Mouse (Mus musculus): ENCODE data around the gene Pgm1. TPM values are rescaled to one million over a fixed set of nuclear protein-coding genes. Genes with fewer than 3 reads are reported as not detected.
A peak's percentile ranks its signal among the peaks of the same experiment; 100 is the strongest.

Pgm1 gene
- polyA plus RNA-seq (2012; rRNA removed) = 53.3 and 54.5 TPM in 2 replicates

DNA sequence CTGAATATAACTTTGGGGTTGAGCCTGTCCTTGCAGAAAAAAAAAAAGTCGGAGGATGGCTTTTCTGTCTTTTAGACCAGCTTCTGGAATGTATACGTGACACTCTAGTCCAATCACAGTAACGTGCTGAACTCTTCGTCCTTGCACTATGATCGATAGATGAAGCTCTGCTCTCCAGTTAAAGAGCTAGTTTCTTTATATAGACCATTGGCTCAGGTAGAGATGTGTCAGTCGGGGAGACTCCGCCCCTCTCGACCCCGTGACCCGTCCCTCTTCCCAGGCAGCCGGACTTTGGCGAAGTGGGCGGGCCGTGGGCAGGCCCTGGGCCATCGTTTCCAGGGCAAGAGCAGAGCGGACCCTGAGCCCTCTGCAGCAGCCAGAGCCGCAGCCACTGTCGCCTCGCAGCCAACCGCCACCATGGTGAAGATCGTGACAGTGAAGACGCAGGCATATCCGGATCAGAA is at the start of gene Pgm1:
Pgm1 (plus strand) TSS at position 266 of the 464 bp plus-strand sequence.
- DNase-seq (ENCODE audit: low spot score) = no peak

DNA sequence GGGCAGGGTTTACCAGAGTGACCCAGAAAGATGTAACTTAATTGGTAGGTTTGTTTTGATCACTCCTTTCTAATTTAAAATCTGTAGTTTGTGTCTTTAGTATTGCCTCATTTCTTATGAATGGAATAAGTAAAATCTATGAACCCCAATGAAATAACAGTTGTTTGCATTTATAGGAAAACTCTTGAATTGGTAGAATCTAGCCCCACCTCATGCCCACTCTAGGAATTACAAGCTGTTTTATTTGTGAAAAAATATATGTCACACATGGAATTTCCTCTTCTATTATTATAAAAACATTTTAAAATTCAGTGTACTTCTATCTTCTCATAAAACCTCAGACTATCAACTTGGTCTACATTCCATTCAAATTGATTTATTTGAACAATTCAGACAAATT is 47.3 kb upstream of the Pgm1 start:
- DNase-seq (ENCODE audit: low spot score) = no peak

DNA sequence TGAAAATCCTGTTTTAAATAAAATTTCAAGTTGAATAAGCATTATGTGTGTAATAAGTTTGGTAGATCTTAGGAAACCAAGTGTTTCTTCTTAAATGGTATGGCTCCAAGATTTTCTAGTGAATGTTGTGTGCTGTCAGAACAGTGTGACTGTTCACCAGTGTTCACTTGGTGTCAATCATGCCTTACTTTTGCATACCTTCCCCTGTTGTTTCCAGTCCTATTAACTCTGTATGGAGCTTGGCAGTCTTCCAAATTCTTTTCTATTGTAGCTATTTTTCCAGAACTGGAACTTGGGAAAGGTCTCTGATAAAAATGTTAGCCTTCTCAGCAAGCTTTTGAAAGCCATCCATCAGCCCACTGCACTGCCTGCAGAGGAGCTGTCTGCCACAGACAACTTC is 46.8 kb upstream of the Pgm1 start:
- DNase-seq (ENCODE audit: low spot score) = no peak

DNA sequence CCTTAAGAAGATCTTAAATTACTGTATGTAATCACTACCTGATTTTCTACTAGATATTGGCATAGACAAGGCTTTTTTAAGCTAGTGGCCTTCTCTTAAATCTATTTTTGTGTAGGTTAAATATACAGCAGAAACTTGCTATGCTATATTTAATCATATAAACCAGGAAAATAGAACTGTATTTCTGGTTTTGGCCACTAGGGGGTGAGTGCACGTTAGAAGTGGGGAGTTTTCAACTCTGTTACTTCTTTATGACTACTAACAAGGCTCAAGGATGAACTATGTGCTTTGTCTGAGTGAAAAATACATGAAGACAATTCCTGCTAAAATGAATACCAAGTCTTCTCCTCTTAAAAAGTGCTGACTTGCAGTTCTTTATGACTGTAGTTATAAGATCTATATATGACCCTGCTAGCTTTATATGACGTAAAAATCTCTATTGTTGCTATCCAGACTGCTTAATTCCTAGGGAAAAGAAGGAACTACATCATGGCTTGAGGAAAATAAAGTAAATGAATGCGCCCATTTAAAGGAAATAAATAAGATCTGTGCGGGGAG is 15.2 kb upstream of the Pgm1 start:
- no peak for DNase-seq (ENCODE audit: low spot score)

- DNase-seq (ENCODE audit: low spot score) = no peak
Observed at GRCm38 (mm10) chr4:99926380-99926779, 2.8 kb upstream of the Pgm1 start.

GRCm38 (mm10) chr4:99928521-99928920 is 693 bp upstream of the Pgm1 start:
- no peak for DNase-seq (ENCODE audit: low spot score)

DNA sequence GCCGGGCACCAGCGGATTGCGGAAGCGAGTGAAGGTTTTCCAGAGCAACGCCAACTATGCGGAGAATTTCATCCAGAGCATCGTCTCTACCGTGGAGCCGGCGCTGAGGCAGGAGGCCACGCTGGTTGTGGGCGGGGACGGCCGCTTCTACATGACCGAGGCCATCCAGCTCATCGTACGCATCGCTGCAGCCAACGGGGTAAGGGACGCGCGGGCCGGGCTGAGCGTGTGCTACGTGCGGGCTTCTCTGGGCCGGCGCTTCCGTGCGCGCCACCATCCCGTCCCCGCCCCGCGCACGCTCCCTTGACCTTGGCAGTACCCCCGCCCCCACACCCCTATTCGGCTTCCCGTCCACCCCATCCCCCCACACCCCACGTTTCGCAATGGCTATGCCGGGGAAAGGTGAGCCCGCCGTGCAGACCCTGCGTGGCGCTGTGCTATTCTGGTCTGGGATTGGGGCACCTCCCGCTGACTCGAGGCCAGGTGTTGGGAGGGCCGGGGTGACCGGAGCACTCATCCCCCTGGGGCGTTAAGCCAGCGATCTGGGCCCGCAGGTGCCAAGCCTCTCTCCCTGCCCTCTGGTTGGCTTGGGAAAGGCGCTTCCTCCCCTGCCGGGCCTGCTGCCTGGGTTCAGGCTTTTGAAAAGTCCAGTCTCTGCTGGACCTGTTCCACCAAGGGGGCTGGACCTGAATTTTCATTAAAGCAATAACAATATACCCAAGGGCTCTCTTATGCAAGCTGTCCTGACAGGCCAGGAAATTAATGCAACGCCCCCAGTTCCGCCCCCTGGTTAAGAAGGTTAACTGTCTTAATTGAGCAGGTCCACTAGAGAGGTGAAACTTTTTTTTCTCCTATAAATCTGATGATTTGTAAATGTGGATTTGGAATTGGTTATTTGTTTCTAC is 651 bp downstream of the Pgm1 start, which contains the start of gene Itgb3bp:
Itgb3bp (minus strand) TSS at position 201 of the 905 bp plus-strand sequence.
- DNase-seq (ENCODE audit: low spot score) = peak; percentile 73

DNA sequence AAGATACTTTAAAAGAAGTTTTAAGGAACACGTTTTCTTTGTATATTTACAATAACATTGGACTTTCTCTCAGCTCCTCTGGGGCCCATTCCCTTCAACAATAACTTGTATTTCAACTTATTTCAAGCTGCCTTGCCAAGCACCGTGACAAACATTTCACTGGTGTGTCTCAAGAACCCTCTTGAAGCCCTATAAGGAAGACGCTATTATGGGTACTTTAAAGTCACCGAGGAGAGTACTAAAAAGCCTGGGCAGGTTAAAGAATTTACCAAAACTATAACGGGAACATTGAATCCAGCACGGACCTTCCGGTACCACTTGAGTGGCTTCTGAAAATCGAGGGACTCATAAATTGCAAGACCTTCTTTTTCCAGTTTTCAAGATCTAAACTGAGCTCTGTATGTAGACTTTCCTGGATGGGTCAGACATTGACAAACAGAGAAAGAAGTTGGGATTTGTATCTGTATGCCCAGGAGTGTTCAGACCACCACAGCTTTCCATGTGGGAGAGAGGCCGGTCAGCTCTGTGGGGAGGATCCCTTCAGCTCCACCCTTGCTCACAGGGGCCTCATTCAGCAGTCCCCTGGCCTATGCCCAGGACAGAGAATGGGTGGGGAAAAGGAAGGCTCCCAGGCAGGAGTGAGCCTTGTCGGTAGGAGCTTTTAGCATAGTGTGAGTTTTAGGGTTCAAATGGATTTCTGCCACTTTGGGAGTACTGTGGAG is 1.5 kb downstream of the Pgm1 start:
- no peak for DNase-seq (ENCODE audit: low spot score)

- no peak for DNase-seq (ENCODE audit: low spot score)
Observed at GRCm38 (mm10) chr4:99931240-99931580, 2.0 kb downstream of the Pgm1 start.

DNA sequence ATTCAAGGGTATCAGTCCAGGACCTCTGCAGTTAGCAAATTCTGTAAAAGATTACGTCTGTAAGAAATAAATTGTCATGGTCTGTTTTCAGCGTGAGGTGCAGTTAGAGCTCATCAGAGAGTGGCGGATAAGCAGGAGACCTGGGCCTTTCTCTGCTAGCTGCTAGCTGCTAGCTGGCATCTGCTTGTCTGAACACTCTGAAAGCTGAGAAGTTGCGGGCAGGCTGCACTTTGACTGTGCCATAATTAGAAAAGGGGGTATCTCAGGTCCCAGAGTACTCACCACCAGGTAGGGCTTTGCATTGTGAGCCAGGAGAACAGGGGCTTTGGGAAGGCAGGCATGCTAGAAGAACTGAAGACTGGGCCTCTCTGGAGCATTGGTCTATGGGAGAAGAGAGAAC is 2.6 kb downstream of the Pgm1 start:
- DNase-seq (ENCODE audit: low spot score) = no peak

GRCm38 (mm10) chr4:99934859-99935258 is 5.6 kb downstream of the Pgm1 start:
- DNase-seq (ENCODE audit: low spot score) = no peak

- DNase-seq (ENCODE audit: low spot score) = no peak
Observed at GRCm38 (mm10) chr4:99936278-99936677, 7.1 kb downstream of the Pgm1 start.

DNA sequence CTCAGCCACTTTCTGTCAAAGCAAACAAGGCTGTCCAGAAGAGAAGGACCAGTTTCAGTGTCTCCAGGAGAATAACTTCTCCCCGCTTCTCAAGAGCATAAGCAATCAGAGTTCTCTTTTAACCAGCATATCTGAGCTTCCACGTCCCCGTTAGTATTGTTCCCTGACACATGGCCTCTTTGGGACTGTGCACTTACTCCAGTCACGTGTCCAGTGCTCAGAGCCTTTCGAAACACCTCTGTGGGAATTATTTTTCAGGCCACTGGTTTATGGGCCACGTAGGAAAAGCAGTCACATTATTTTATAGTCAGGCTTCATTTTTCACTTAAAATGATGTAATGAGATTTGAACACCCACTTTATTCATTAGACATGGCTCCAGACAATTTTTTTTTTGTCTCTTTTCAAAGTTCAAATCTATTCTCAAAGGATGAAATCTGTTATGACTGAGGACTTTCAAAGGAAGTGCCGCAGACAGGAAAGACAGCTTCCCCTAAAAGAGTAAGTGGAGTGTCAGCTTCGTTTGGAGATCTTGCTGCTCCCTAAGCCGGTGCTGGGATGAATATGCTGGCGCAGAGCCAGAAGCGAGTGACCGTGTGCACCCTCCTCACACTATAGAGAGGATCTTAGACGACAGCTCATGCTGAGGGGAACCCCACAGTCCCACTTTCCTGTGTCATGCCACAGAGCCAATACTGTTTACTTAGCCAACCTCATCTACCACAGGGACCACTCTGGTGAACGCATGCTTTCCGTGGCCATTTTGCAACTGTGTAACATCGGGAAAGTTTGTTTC is 10.7 kb downstream of the Pgm1 start:
- no peak for DNase-seq (ENCODE audit: low spot score)

DNA sequence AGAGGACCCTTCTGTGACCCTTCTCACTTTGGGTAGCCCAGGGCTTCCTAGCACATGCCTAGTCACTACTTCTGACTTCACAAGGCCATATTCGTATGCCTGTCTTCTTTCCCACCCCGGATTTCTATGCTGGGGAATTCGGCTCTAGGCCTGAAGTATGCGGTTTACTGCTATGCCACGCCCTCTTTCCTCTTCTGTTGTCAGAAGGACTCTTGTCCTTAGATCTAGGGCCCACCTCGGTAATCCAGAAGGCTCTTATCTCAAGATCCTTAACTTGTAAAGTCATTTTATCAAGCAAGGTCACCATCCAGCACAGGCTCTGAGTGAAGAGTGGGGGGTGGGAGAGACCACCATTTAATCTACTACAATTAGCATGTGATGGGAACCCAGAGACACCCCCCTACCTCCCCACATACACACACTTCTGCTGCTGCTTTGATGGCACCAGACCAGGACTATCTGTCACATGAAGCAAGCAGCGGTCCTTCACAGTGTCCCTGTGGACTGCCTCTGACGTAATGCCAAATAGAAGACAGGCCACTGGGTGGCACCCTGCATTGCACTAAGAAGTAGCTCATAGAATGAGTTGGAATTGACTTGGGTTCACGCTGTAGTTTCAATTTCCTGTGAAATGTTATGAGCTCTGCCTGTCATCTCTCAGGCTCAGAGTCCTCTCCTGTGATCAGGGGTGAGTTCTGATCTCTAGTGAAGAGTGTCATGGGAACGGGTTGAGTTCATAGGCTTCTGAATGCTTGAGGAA is 12.6 kb downstream of the Pgm1 start:
- no peak for DNase-seq (ENCODE audit: low spot score)

- no peak for DNase-seq (ENCODE audit: low spot score)
Observed at GRCm38 (mm10) chr4:99944606-99945005, 15.4 kb downstream of the Pgm1 start.

- no peak for DNase-seq (ENCODE audit: low spot score)
Observed at GRCm38 (mm10) chr4:99945011-99945410, 15.8 kb downstream of the Pgm1 start.

GRCm38 (mm10) chr4:99946516-99946915 is 17.3 kb downstream of the Pgm1 start:
- no peak for DNase-seq (ENCODE audit: low spot score)

- no peak for DNase-seq (ENCODE audit: low spot score)
Observed at GRCm38 (mm10) chr4:99947192-99947591, 18.0 kb downstream of the Pgm1 start.

- no peak for DNase-seq (ENCODE audit: low spot score)
Observed at GRCm38 (mm10) chr4:99947896-99948295, 18.7 kb downstream of the Pgm1 start.

DNA sequence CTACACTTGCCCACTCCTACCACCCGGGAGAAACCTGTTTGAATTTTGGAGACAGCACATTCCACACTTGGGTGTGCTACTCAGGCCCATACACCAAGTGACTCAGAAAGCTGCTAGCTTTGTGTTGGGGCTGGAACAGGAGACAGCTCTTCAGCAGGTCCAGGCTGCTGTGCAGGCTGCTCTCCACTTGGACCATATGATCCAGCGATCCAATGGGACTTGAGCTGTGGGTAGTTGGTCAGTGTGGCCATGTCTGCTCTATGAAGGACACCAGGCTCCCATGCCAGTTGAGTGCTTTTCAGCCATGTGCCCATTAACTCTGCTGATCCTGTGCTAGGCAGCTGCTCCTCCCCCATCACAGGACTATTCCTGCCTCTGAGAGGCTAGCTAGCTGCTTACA is 24.7 kb downstream of the Pgm1 start:
- no peak for DNase-seq (ENCODE audit: low spot score)

DNA sequence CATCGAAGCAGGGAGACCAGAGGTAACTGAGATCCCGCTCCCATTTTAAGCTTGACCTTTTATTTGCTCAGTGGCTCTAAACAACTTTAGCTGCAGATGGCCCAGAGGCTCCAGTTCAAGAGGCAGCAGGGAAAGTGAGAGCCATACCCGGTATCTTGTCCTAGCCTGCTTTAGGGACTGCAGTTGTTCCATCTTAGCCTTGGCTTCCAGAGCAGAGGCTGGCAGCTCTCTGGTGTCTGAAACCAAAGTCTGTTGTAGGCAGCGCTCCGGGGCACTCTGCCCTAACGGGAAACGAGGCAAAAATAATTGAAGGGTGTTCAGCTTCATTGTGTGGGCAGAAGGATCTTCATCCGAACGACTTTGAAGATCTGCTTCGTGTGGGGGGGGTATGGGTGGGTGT is 26.2 kb downstream of the Pgm1 start:
- no peak for DNase-seq (ENCODE audit: low spot score)
